Mouse (Mus musculus): ENCODE measurements around the gene Ly86. TPM values are rescaled to one million over a fixed set of nuclear protein-coding genes. Genes with fewer than 3 reads are reported as not detected.

The Ly86 gene
- total and polyA plus RNA-seq, 2 experiments: 4.4 to 8.6 TPM

- Histone ChIP-seq H3K9ac (ENCODE audit: low read depth, low read length) (peak overlapping the region; percentile 74), H3K4me1 (ENCODE audit: control insufficient read depth, insufficient read depth, low read length) (peaks cover 9% of the 10 kb centered on the region), H3K36me3 (ENCODE audit: control insufficient read depth, insufficient read depth, low read length) (no peaks in the 10 kb centered on the region), H3K27ac (replicated peaks; ENCODE audit: insufficient read depth, low read depth, low read length) (peak overlapping the region; percentile 63), H3K79me2 (ENCODE audit: control insufficient read depth, insufficient read depth, low read length) (no peaks in the 10 kb centered on the region), H3K27me3 (ENCODE audit: control insufficient read depth, insufficient read depth, low read length) (no peaks in the 10 kb centered on the region), H3K4me3 (ENCODE audit: insufficient read depth, low read depth, low read length) (no peak overlapping the region)
- 5% methylated on average over 8 of the region's 8 CpGs for WGBS
- peak; percentile 92 for DNase-seq (ENCODE audit: extremely low read depth, low read depth, low spot score)
- 0 out of 2 replicates have a peak, but pooled peaks have one; percentile 31 for TF ChIP-seq POLR2A (IDR thresholded peaks at IDR 0.05; ENCODE audit: extremely low read depth, insufficient read depth, low read length)
- peak; percentile 41 for TF ChIP-seq CTCF (IDR thresholded peaks at IDR 0.05; ENCODE audit: low read depth, low read length)
These were observed 122.8 kb downstream of the Ly86 start for GRCm38 (mm10) chr13:37467795-37468194.
